Mouse (Mus musculus) embryonic fibroblast, embryonic 13.5 days (primary cell): ENCODE data around the gene Nfu1.

Source experiments
- CTCF ChIP-seq: IDR thresholded peaks from 2 replicates; pipeline ENCODE4 v1.5.1; 2011; ENCODE audit warnings: mild to moderate bottlenecking, control low read depth, low read length, moderate library complexity, borderline replicate concordance; ENCODE audit not compliant: insufficient read depth
- POLR2A ChIP-seq: IDR thresholded peaks from 2 replicates; pipeline ENCODE4 v1.6.1; 2011; ENCODE audit warnings: low read depth, mild to moderate bottlenecking, control low read depth, low read length, moderate library complexity

GRCm38 (mm10) chr6:87005577-87005976, 3.5 kb upstream of the Nfu1 start:
- no peak for TF ChIP-seq CTCF
- no peak for TF ChIP-seq POLR2A
